Mouse (Mus musculus): ENCODE data around the gene Tsga8.

The Tsga8 gene

DNA sequence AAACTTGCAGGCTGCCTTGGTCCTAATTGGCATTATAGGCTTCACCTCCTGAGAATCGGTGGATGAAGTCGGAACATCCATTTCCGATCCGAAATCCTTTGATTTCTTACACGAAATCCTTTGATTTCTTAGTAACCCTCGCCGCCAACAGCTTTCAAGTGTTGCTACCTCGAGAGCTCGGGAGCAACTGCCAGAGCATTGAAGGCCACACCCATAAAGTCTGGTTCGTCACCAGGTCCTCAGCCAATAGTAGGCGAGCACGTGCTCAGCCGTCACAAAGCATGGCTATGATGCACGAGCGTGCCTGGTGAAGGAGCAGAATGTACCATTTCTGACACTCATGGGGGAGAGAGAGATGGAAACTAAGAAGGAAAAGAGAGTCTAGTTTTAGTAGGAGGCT lies at the start of gene Tsga8:
TSS of gene Tsga8 (minus strand) at position 327 of the 400 bp plus-strand sequence.
- no peak for DNase-seq (ENCODE audit: low read depth, low spot score)

All from retina, adult 2 months (tissue).